Mouse (Mus musculus): ENCODE measurements around the gene Pcdh11x. TPM values are rescaled to one million over a fixed set of nuclear protein-coding genes. Genes with fewer than 3 reads are reported as not detected.
"Not testable (repeated sequence)": the region's sequence is repeated elsewhere in the genome, so short reads cannot be mapped to it uniquely, and the experiment has no call there.

Pcdh11x gene
- total and polyA plus RNA-seq, 2 experiments: 0.02 to 0.09 TPM

GRCm38 (mm10) chrX:120292832-120293750, 3.0 kb downstream of the Pcdh11x start:
- no peak for DNase-seq (ENCODE audit: extremely low read depth, low read depth, low spot score)
- TF ChIP-seq CTCF (IDR thresholded peaks at IDR 0.05; ENCODE audit: low read depth, low read length) (no peak), POLR2A (IDR thresholded peaks at IDR 0.05; ENCODE audit: extremely low read depth, insufficient read depth, low read length) (no peak)
- Histone ChIP-seq H3K79me2 (ENCODE audit: control insufficient read depth, insufficient read depth, low read length) (no peaks in the 10 kb centered on the region), H3K4me1 (ENCODE audit: control insufficient read depth, insufficient read depth, low read length) (no peaks in the 10 kb centered on the region; the same call in 1 of the 2 replicates), H3K27me3 (ENCODE audit: control insufficient read depth, insufficient read depth, low read length) (no peaks in the 10 kb centered on the region), H3K27ac (replicated peaks; ENCODE audit: insufficient read depth, low read depth, low read length) (no peak overlapping the region), H3K9ac (ENCODE audit: low read depth, low read length) (no peak overlapping the region), H3K4me3 (ENCODE audit: insufficient read depth, low read depth, low read length) (peak overlapping the region; percentile 44; the same call in 1 of the 2 replicates), H3K36me3 (ENCODE audit: control insufficient read depth, insufficient read depth, low read length) (no peaks in the 10 kb centered on the region)
- WGBS: 2% methylated on average over 27 of the region's 46 CpGs

- Histone ChIP-seq H3K27ac (replicated peaks; ENCODE audit: insufficient read depth, low read depth, low read length) (no peak overlapping the region), H3K4me3 (ENCODE audit: insufficient read depth, low read depth, low read length) (no peak overlapping the region), H3K4me1 (ENCODE audit: control insufficient read depth, insufficient read depth, low read length) (no peaks in the 10 kb centered on the region), H3K79me2 (ENCODE audit: control insufficient read depth, insufficient read depth, low read length) (no peaks in the 10 kb centered on the region), H3K9ac (ENCODE audit: low read depth, low read length) (no peak overlapping the region), H3K36me3 (ENCODE audit: control insufficient read depth, insufficient read depth, low read length) (no peaks in the 10 kb centered on the region), H3K27me3 (ENCODE audit: control insufficient read depth, insufficient read depth, low read length) (no peaks in the 10 kb centered on the region)
- 68% methylated on average over 2 of the region's 2 CpGs for WGBS
- no peak for DNase-seq (ENCODE audit: extremely low read depth, low read depth, low spot score)
- TF ChIP-seq CTCF (IDR thresholded peaks at IDR 0.05; ENCODE audit: low read depth, low read length): no peak
- TF ChIP-seq POLR2A (IDR thresholded peaks at IDR 0.05; ENCODE audit: extremely low read depth, insufficient read depth, low read length): no peak
Observed at GRCm38 (mm10) chrX:120301469-120302175, 11.6 kb downstream of the Pcdh11x start.

- not testable (repeated sequence) for H3K27ac ChIP-seq (replicated peaks; ENCODE audit: insufficient read depth, low read depth, low read length); DNase-seq (ENCODE audit: extremely low read depth, low read depth, low spot score); H3K4me1 ChIP-seq (ENCODE audit: control insufficient read depth, insufficient read depth, low read length); H3K79me2 ChIP-seq (ENCODE audit: control insufficient read depth, insufficient read depth, low read length); H3K27me3 ChIP-seq (ENCODE audit: control insufficient read depth, insufficient read depth, low read length); H3K4me3 ChIP-seq (ENCODE audit: insufficient read depth, low read depth, low read length); H3K9ac ChIP-seq (ENCODE audit: low read depth, low read length); H3K36me3 ChIP-seq (ENCODE audit: control insufficient read depth, insufficient read depth, low read length)
- 88% methylated on average over 3 of the region's 10 CpGs for WGBS
Observed at GRCm38 (mm10) chrX:120312995-120313394, 22.9 kb downstream of the Pcdh11x start, which contains the start of gene H2afb3. Gene H2afb3, minus strand, starts transcription at chrX:120313095.

- no peaks in the 10 kb centered on the region for H3K36me3 ChIP-seq (ENCODE audit: control insufficient read depth, insufficient read depth, low read length)
- no peak overlapping the region for H3K9ac ChIP-seq (ENCODE audit: low read depth, low read length)
- no peaks in the 10 kb centered on the region for H3K4me1 ChIP-seq (ENCODE audit: control insufficient read depth, insufficient read depth, low read length)
- no peak overlapping the region for H3K4me3 ChIP-seq (ENCODE audit: insufficient read depth, low read depth, low read length)
- DNase-seq (ENCODE audit: extremely low read depth, low read depth, low spot score): no peak
- H3K27me3 ChIP-seq (ENCODE audit: control insufficient read depth, insufficient read depth, low read length): no peaks in the 10 kb centered on the region
- H3K27ac ChIP-seq (replicated peaks; ENCODE audit: insufficient read depth, low read depth, low read length): no peak overlapping the region
- no peak for TF ChIP-seq POLR2A (IDR thresholded peaks at IDR 0.05; ENCODE audit: extremely low read depth, insufficient read depth, low read length)
- no peak for TF ChIP-seq CTCF (IDR thresholded peaks at IDR 0.05; ENCODE audit: low read depth, low read length)
- WGBS: 59% methylated on average over 1 of the region's 1 CpGs
- no peaks in the 10 kb centered on the region for H3K79me2 ChIP-seq (ENCODE audit: control insufficient read depth, insufficient read depth, low read length)
Observed at GRCm38 (mm10) chrX:120466225-120466624, 176.2 kb downstream of the Pcdh11x start.

- H3K4me3 ChIP-seq (ENCODE audit: insufficient read depth, low read depth, low read length): no peak overlapping the region
- no peak overlapping the region for H3K9ac ChIP-seq (ENCODE audit: low read depth, low read length)
- no peak for DNase-seq (ENCODE audit: extremely low read depth, low read depth, low spot score)
- H3K27ac ChIP-seq (replicated peaks; ENCODE audit: insufficient read depth, low read depth, low read length): no peak overlapping the region
- H3K79me2 ChIP-seq (ENCODE audit: control insufficient read depth, insufficient read depth, low read length): no peaks in the 10 kb centered on the region
- no peak for TF ChIP-seq POLR2A (IDR thresholded peaks at IDR 0.05; ENCODE audit: extremely low read depth, insufficient read depth, low read length)
- TF ChIP-seq CTCF (IDR thresholded peaks at IDR 0.05; ENCODE audit: low read depth, low read length): no peak
- H3K4me1 ChIP-seq (ENCODE audit: control insufficient read depth, insufficient read depth, low read length): no peaks in the 10 kb centered on the region
- H3K27me3 ChIP-seq (ENCODE audit: control insufficient read depth, insufficient read depth, low read length): no peaks in the 10 kb centered on the region
- no peaks in the 10 kb centered on the region for H3K36me3 ChIP-seq (ENCODE audit: control insufficient read depth, insufficient read depth, low read length)
Observed at GRCm38 (mm10) chrX:120486428-120486827, 196.4 kb downstream of the Pcdh11x start.
